Mouse (Mus musculus) lung, adult 18-20 months (tissue): Measurements from ENCODE around the gene Gnas.
"Not testable (repeated sequence)": the region's sequence is repeated elsewhere in the genome, so short reads cannot be mapped to it uniquely, and the experiment has no call there.

ENCODE experiments used
- DNase-seq, 2 experiments: peaks; one replicate each; pipeline ENCODE4 v3.0.0; 2022; ENCODE audit warnings: mixed read lengths in 2 of 2

The Gnas gene

DNA sequence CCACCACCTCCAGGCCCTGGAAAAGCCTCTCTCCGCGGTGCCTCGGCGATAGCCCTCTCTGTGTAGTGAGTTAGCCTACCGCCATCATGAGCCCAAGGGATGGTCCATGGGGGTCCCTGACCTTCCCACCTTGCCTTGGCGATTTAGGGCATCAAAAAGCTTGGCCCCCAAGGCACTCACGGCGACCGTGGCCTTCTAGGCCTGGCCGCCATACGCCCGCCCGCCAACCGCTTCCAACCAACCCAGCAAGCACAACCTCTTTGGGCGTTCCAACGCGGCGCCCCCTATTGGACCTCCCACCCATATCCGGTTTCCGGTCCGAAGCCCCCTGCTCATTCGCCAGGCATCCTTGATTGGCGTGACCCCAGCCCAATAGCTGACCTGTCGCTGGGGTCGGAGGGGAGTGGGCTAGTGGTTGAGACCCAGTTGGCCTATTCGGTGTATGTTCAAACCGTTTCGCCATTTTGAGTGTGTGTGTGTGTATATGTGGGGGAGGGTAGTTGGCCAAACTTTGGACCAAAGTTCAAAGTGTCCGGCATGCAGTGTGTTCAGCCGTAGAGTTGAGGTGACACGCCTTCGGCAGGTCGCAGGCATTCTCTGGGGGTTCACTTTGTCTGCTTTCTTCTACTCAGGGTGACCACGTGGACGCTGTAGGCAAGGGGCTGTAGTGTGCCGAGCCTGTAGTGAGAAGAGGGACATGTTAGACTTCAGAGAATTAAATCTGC is 11.2 kb downstream of the Gnas start:
- no peak for DNase-seq

DNA sequence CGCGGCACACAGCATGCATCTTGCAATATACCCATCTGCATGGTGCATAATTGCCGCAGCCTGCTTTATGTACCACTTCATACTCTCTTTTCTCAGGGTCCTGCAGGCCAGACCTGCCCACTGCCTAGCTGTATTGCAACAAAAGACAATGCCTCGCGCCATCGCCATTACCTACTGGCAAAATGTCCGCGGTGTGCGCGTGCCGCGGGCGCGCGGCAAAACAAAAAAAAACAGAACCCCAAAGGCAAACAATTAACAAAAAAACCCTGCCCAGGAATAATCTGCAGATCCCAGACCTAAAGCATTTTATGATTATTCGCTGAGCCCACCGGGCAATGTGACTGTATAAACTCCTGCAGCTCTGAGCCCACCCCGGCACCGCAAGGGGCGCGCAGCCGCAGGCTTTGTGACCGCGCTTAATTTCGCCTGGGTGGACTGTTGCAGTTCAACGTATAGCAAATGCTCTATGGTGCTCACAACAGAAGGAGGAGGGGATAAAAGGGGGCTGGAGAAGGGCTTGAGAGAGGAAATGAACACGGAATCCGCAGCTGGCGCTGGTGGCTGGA is 11.9 kb downstream of the Gnas start:
- DNase-seq, result no peak

DNA sequence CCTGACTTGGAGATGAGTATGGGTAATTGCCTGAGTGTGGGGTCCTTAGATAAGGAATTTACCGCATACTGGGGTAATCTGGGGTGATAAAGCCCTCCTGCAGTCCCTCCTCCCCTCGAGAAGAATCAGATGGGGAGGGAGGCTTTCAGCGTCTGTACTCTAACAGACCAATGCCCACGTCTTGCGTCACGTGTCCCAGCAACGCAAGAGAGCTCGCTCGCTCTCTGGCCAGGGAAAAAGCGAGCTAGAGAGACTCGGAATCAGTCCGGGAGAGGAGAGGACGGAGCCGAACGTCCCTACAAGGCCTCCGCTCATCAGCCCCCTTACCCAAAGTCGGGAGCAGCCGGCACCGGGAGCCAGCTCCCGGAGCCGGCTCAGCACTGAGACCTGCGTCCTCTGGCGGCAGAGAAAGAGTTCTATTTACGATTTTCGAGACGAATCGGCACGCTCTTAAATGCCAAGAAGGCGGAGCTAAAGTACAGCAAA is 13.0 kb downstream of the Gnas start:
- no peak for DNase-seq

DNA sequence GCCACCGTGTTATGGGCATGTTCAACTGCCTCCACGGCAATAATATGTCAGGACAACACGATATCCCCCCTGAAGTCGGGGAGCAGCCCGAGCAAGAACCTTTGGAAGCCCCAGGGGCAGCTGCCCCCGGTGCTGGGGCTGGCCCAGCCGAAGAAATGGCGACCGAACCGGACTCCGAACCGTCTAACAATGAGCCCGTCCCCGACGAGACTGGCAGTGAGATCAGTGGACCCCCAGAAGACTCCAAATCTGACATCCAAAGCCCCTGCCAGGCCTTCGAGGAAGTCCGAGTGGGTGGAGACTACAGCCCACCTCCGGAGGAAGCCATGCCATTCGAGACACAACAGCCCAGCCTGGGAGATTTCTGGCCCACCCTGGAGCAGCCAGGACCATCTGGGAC is 13.7 kb downstream of the Gnas start:
- DNase-seq, result no peak

DNA sequence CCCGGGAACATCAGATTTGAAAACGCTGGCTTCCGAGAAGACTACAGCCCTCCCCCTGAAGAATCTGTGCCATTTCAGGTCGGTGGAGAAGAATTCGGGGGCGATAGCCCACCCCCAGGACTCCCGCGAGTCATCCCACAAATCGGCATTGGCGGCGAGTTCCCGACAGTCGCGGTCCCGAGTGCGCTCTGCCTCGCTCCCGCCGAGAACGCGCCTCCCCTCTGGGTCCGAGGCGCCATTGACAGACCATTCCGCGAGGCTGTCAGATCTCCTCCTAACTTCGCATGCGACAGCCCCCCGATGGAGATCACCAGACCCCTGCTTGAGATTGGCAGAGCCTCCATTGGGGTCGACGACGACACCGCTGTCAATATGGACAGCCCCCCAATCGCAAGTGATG is 14.4 kb downstream of the Gnas start:
- DNase-seq, result no peak

DNA sequence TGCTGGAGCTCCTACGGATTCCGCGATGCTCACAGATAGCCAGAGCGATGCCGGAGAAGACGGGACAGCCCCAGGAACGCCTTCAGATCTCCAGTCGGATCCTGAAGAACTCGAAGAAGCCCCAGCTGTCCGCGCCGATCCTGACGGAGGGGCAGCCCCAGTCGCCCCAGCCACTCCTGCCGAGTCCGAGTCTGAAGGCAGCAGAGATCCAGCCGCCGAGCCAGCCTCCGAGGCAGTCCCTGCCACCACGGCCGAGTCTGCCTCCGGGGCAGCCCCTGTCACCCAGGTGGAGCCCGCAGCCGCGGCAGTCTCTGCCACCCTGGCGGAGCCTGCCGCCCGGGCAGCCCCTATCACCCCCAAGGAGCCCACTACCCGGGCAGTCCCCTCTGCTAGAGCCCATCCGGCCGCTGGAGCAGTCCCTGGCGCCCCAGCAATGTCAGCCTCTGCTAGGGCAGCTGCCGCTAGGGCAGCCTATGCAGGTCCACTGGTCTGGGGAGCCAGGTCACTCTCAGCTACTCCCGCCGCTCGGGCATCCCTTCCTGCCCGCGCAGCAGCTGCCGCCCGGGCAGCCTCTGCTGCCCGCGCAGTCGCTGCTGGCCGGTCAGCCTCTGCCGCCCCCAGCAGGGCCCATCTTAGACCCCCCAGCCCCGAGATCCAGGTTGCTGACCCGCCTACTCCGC is 15.1 kb downstream of the Gnas start:
- DNase-seq, result no peak

DNA sequence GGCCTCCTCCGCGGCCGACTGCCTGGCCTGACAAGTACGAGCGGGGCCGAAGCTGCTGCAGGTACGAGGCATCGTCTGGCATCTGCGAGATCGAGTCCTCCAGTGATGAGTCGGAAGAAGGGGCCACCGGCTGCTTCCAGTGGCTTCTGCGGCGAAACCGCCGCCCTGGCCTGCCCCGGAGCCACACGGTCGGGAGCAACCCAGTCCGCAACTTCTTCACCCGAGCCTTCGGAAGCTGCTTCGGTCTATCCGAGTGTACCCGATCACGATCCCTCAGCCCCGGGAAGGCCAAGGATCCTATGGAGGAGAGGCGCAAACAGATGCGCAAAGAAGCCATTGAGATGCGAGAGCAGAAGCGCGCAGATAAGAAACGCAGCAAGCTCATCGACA is 15.6 kb downstream of the Gnas start:
- DNase-seq, result no peak

DNA sequence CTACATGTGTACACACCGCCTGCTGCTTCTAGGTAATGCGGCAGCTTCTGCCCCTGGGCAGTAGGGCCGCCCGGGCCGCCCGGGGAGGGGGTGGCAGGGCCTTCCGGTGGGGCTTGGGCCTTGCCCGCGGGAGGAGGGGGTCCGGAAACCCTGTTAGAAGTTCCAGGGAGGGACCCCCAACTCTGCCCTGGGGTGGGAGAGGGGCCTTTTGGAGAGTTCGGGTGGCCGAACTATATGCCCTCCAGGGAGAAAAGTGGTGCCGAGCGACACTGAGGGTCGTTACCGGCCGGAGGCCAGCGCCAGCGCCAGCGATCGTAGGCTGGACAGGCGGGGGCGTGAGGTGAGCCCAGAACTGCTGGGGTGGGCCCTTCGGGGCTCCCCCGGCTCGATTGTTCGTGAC is 16.1 kb downstream of the Gnas start:
- DNase-seq, result no peak

DNA sequence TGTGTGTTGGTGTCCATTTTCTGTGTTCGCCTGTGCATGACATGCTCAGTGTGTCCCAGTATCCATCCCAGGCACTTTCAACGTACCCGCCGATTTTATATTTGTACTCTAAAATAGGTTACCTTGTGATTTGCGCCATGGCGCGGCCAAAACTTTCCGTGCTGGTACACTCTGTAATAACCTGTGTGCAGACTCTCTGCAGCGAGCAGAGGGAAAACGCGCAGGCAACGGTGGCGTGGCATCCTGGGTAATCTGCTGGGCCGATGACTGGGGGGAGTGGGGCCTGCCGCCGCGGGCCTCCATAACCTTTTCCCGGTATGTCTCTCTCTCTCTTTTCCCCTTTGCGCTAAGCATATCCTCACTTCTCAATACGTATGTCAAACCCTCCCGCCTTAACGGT is 16.5 kb downstream of the Gnas start:
- DNase-seq, result no peak

DNA sequence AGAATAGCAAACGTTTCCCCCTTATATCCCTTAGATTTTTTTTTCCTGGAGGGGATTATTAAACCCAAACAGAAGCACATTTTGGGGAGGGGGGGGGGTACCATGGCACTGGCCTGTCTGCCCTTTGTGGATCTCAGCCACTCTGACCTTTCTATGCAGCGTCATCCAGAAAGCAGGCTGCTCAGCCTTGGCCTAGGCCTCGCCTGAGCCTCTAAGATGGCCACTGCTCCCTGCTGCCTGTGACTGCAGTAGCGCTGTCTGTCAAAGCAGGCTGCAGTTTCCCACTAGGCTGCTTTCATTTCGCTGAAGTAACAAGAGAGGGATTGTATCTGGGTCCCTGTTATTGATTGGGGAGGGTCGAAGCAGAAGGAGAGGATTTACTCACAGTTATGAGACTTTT is 18.4 kb downstream of the Gnas start:
- DNase-seq, result no peak

DNA sequence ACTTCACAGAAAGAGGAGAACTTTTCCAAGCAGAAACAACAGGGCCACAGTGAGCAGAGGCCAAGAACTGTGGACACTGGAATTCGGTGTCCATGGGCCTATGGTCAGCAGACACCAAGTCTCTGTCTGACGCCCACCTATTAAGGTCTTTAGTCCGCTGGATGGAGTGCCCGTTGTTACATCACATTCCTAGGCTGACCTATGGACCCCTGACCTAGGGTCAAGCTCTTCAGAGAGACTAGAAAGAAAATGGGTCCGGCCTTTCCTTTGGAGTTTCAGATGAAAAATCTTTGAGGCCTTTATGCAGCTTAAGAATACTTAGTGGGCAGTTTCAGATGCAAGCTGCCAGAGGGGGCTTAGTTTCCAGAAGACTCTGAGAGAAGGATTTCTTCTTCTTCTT is 21.5 kb downstream of the Gnas start:
- DNase-seq, result no peak

DNA sequence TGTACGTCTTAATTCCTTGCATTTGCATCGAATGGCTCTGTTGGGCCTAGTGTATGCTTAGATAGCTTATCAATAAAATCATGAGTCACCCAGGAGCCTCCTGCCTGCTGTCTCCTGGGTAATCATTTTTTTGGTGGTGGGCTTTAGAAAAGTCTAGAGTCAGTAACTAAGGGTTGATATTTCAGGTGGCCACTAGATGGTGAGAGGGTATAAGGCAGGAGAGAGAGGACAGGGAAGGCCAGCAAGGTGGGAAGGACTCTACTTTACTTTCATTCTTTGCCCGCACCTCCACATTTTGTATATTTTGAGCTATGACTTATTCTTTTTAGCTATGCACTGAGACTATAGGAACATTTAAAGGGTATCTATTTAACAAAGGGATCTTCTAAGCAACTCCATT is 23.8 kb downstream of the Gnas start:
- no peak for DNase-seq

DNA sequence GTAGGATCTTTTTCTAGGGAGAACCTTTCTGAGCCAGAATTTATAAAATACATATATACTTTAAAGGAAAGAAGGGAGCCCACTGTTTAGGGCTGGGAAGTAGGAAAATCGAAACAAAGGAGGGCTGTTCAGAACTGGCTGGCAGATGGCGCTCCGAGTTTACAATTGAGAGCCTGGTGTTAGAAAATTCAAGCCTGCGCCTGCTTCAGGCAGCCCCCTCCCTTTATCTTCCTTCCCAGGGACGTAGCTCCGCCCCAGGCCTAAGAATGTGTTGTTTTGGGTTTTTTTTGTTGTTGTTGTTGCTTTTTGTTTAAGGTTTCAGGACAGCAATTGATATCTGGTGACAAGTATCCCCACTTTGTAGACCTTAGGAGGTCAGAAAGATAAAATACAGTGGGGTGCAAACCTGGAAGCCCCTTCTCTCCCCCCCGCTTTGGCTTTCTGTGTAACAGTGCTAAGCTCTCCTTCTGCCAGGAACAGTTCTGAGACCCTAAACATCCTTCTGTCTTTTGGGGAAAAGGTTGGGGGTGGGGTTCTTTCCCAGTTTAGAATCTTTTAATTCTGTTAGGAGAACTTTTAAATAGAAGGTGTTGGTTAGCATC is 26.9 kb downstream of the Gnas start:
- DNase-seq, result peak; percentile 28 to 50

DNA sequence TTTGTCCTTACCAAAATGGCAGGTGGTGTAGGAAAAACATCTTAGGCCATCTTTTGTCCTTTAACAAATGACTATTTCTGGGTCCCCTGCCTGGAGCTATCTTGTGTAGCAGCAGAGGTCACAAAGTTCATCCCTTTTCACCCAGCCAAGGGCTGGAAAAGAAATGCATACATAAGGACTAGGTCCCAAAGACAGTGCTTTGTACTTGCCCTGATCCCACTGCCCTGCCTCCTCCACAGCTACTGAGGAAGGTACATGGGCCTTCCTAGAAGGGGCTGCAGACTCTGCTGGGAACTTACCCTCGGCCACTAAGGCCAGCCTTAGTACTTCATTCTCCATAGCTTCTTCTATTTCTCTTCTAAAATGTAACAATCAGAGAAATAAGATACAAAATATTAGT is 27.5 kb downstream of the Gnas start:
- no peak for DNase-seq

DNA sequence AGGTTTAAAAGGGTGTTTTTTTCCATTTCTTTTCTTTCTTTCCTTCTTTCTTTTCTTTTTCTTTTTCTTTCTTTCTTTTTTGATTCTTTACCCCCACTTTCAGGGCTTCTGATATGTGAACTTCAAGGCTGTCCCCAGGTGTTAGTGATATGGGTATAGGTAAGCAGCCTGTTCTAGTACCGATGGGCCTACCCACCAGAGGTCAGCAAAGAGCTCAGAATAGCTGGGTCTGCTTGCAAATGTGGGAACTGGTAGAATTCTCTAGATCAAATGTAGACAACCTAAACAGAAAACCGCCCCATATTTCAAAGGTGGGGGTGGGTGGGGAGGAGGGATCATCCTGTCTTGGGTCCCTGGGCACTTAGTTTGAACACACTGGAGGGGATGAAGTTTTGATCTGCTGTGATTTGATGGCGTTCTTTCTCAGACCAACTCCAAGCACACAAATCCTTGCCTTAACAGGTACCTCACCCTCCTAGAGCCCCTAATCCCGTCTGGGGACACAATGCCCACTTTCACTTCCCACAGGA is 28.1 kb downstream of the Gnas start:
- peak; percentile 78 to 86 for DNase-seq

DNA sequence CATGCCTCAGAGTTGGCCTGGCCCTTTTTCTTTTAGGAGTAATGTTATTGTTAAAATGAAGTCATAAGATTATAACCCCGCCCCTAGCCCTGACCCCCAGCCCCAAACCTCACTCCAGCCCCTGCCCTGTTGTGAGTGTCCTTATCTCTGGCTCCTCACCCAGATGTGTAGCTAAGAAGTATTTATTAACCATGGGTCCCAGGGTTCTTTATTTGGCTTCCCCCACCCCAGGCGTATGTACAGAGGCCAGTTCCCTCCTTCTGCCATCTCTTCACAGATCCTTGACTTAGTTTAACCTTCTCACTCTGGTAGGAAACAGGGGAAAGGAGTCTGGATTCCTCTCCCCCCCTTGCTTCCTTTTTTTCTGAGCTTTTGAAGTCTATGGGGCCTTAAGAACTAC is 28.5 kb downstream of the Gnas start:
- no peak for DNase-seq

DNA sequence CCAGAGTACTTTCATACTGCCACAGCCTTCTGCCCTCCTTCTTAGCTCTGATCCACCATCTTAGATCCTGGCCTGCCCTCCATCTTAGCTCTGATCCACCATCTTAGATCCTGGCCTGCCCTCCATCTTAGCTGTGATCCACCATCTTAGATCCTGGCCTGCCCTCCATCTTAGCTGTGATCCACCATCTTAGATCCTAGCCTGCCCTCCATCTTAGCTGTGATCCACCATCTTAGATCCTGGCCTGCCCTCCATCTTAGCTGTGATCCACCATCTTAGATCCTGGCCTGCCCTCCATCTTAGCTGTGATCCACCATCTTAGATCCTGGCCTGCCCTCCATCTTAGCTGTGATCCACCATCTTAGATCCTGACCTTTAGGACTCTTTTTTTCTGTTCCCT is 31.3 kb downstream of the Gnas start:
- not testable (repeated sequence) for DNase-seq

DNA sequence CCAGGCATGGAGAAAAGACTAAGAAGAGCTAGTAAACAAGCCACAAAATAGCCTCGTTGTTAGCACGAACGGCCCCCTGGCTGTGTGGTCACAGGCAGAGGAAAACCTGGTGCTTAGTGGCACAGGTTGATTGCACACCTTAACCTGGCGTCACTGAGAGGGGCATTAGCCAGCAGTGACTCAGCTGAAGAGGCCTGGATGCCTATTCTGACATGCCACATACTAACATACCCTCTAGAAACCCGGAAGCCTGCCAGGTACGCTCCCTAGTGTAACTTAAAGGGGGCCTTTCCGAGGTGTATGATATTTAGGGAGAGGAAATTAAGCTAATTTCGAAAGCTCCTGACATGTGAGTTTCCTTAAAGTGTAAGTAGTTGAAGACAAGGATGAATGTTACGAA is 32.5 kb downstream of the Gnas start:
- DNase-seq, result no peak

DNA sequence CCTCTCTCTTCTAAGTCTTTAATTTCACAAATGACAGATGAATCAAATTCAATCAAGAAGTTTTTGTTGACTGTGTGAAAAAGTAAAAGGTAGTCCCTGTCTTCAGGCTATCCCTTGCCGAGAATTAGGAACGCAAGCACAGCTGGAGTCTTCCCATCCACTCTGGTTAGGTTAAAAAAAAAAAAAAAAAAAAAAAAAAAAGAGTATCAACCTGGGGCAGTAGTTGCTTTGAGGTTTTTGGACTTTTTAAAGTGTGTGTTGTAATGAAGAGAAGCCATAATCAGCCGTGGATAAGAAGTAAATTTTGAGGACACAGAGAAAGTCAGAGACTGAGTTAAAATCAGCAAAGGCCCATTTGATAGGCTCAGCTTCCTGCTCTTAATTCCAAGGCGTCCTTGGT is 41.9 kb downstream of the Gnas start:
- no peak for DNase-seq

DNA sequence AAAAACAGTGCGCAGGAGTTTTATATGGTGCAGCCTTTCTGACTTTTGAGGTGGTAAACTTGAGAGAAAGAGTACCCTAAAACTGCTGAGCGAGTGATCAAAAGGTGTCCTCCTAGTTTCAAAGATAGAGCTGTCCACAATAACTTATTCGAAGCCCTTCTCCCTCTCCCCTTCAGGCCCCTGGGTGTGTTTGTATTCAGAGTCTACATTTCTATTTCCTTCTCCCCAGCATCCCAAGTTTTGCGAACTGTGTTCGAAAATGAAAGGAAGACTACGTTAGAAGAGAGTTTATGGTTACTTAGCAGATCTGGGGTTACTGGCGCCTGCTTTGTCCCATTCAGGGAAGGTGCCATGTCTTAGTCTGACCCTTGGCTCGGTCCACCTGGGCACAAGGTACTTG is 42.4 kb downstream of the Gnas start:
- no peak for DNase-seq

DNA sequence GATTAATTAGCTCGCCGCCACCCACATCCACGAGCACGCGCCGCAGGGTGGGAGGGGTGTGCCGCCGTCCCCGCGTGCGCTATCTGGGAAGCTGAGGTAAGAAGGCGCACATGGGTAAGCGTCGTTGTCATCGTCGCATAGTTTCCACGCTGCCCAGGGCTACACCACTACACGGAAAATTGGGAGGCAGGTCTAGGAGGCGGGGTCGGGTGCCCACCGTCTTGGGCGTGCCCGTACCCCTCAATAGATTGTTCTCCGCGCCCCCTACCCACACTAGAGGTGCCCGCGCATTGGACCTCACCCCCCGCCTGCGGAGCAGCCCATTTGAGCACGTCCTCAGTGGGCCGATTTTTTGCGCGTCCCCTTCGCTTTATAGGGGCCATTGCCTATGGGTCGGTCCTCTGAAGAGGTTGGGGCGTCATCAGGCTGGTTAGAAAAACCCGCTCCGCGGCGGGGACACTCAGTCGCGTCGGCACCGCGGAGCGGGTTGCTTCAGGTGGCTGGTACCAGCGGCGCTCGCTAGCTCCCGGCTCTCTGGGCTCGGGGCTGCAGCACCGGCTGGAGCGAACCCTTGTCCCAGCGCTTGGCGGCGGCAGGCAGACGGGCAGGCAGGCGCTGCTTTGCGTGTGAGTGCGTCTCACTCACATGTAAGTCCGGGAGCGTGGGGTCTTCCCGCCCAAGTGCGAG is 43.3 kb downstream of the Gnas start:
- DNase-seq, result peak; percentile 72 to 73

DNA sequence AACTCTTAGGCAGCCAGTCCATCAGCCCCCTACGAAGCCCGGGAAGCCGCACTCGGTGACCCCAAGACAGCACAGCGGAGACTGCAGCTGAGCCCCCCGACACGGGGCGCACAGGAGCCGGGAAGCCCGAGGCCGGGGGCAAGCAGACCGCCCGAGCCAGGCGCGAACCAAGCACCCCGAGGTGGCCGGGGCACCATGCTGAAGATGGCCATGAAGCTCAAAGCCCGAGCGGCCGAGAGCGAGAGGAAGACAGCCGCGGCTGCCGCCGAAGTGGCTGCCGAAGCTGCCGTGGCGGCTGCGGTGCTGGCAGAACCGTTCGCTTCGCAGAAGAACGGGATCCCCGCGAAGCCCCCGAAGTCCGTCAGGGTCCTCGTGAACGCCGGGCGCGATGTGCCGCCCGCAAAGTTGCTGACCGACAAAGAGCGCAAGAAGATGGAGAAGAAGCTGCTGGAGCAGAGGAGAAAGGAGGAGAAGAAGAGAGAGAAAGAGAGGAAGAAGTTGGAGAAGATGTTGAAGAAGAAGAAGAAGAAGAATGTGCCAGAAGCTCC is 44.3 kb downstream of the Gnas start:
- no peak for DNase-seq
